Mouse (Mus musculus) MEL (cell line): ENCODE data around the gene Hsd17b14. TPM values are rescaled to one million over a fixed set of nuclear protein-coding genes. Genes with fewer than 3 reads are reported as not detected.

Experiments used
- DNase-seq: peaks from one replicate; pipeline ENCODE4 v3.0.0; 2011; ENCODE audit warnings: low read depth, low spot score
- H3K27ac ChIP-seq: 2 replicates; pipeline ENCODE4 v1.5.1; 2012; ENCODE audit warnings: low read depth, mild to moderate bottlenecking, control low read depth, low read length, moderate library complexity; ENCODE audit not compliant: control insufficient read depth
- H3K27me3 ChIP-seq, 2 experiments: fragments of 150-350 bp in 1 of 2; sonication (generic) in 1 of 2; 2 replicates each; pipeline ENCODE4 v1.6.1; 2012; ENCODE audit warnings: low read length in 2 of 2, mild to moderate bottlenecking in 2 of 2, improper control_type of control experiment in 1 of 2, moderate library complexity in 1 of 2; ENCODE audit not compliant: insufficient read depth in 2 of 2, control insufficient read depth in 1 of 2
- H3K36me3 ChIP-seq, 2 experiments: 2 replicates each; pipeline ENCODE4 v1.6.1; 2012 to 2014; ENCODE audit warnings: low read length in 2 of 2, improper control_type of control experiment in 1 of 2, inconsistent platforms in 1 of 2, mild to moderate bottlenecking in 1 of 2; ENCODE audit not compliant: insufficient read depth in 2 of 2, control insufficient read depth in 1 of 2
- H3K4me1 ChIP-seq, 2 experiments: fragments of 150-350 bp in 1 of 2; sonication (generic) in 1 of 2; 2 replicates each; pipeline ENCODE4 v1.6.1; 2012; ENCODE audit warnings: low read length in 2 of 2, improper control_type of control experiment in 1 of 2, mild to moderate bottlenecking in 1 of 2; ENCODE audit not compliant: insufficient read depth in 2 of 2, control insufficient read depth in 1 of 2
- H3K4me3 ChIP-seq, 2 experiments: fragments of 150-350 bp in 1 of 2; sonication (generic) in 1 of 2; 2 replicates each; pipeline ENCODE4 v1.5.1; 2012; ENCODE audit warnings: low read depth in 2 of 2, low read length in 2 of 2, mild to moderate bottlenecking in 2 of 2, moderate library complexity in 2 of 2, control low read depth in 1 of 2, improper control_type of control experiment in 1 of 2; ENCODE audit not compliant: control insufficient read depth in 1 of 2, insufficient read depth in 1 of 2
- H3K79me2 ChIP-seq: 2 replicates; pipeline ENCODE4 v1.6.1; 2012; ENCODE audit warnings: mild to moderate bottlenecking, low read length, moderate library complexity; ENCODE audit not compliant: control insufficient read depth, poor library complexity, insufficient read depth
- H3K9ac ChIP-seq: 2 replicates; pipeline ENCODE4 v1.6.1; 2012; ENCODE audit warnings: low read depth, mild to moderate bottlenecking, control low read depth, low read length, moderate library complexity; ENCODE audit not compliant: control insufficient read depth, poor library complexity, severe bottlenecking
- H3K9me3 ChIP-seq: fragments of 150-350 bp; sonication (generic); replicated peaks from 2 replicates; pipeline ENCODE4 v1.6.1; 2012; ENCODE audit warnings: mild to moderate bottlenecking, low read length, improper control_type of control experiment, moderate library complexity; ENCODE audit not compliant: insufficient read depth
- BHLHE40 ChIP-seq: IDR thresholded peaks from 2 replicates; pipeline ENCODE4 v1.6.1; 2012; ENCODE audit warnings: low read depth, mild to moderate bottlenecking, inconsistent platforms, low read length, improper control_type of control experiment, borderline replicate concordance
- CHD1 ChIP-seq: IDR thresholded peaks from 2 replicates; pipeline ENCODE4 v1.6.1; 2012; ENCODE audit warnings: low read depth, mild to moderate bottlenecking, inconsistent platforms, low read length, improper control_type of control experiment
- CHD2 ChIP-seq: IDR thresholded peaks from 2 replicates; pipeline ENCODE4 v1.6.1; 2011; ENCODE audit warnings: low read length, improper control_type of control experiment
- E2F4 ChIP-seq: IDR thresholded peaks from 2 replicates; pipeline ENCODE4 v1.6.1; 2011; ENCODE audit warnings: low read depth, low read length, improper control_type of control experiment, borderline replicate concordance
- ELF1 ChIP-seq: IDR thresholded peaks from 2 replicates; pipeline ENCODE4 v1.6.1; 2014; ENCODE audit warnings: low read depth, mild to moderate bottlenecking, inconsistent platforms, low read length, improper control_type of control experiment, moderate library complexity
- GABPA ChIP-seq: IDR thresholded peaks from 2 replicates; pipeline ENCODE4 v1.6.1; 2012; ENCODE audit warnings: low read depth, mild to moderate bottlenecking, inconsistent platforms, low read length, improper control_type of control experiment, moderate library complexity
- GATA1 ChIP-seq: IDR thresholded peaks from 2 replicates; pipeline ENCODE4 v1.6.1; 2011; ENCODE audit warnings: low read depth, low read length, improper control_type of control experiment
- HCFC1 ChIP-seq: IDR thresholded peaks from 2 replicates; pipeline ENCODE4 v1.6.1; 2012; ENCODE audit warnings: low read depth, mild to moderate bottlenecking, inconsistent platforms, low read length, improper control_type of control experiment, moderate library complexity
- JUND ChIP-seq: IDR thresholded peaks from 2 replicates; pipeline ENCODE4 v1.6.1; 2011; ENCODE audit warnings: low read depth, mild to moderate bottlenecking, improper control_type of control experiment, low read length
- KAT2A ChIP-seq: conservative IDR thresholded peaks from 2 replicates; pipeline ENCODE4 v1.6.1; 2012; ENCODE audit warnings: low read depth, low read length, improper control_type of control experiment, inconsistent platforms
- MAFK ChIP-seq: IDR thresholded peaks from 2 replicates; pipeline ENCODE4 v1.6.1; 2011; ENCODE audit warnings: low read depth, mild to moderate bottlenecking, low read length, improper control_type of control experiment, borderline replicate concordance
- MAZ ChIP-seq: IDR thresholded peaks from 2 replicates; pipeline ENCODE4 v1.6.1; 2012; ENCODE audit warnings: low read depth, mild to moderate bottlenecking, inconsistent platforms, low read length, improper control_type of control experiment
- MEF2A ChIP-seq: IDR thresholded peaks from 2 replicates; pipeline ENCODE4 v1.6.1; 2014; ENCODE audit warnings: low read depth, mild to moderate bottlenecking, inconsistent platforms, low read length, improper control_type of control experiment; ENCODE audit not compliant: poor library complexity, insufficient replicate concordance, severe bottlenecking; ENCODE audit errors: extremely low read depth
- MYC ChIP-seq: IDR thresholded peaks from 2 replicates; pipeline ENCODE4 v1.6.1; 2011; ENCODE audit warnings: low read depth, mild to moderate bottlenecking, low read length, improper control_type of control experiment, moderate library complexity
- NRF1 ChIP-seq: IDR thresholded peaks from 2 replicates; pipeline ENCODE4 v1.6.1; 2014; ENCODE audit warnings: low read depth, mild to moderate bottlenecking, inconsistent platforms, low read length, improper control_type of control experiment, moderate library complexity; ENCODE audit not compliant: poor library complexity, insufficient read depth, severe bottlenecking
- POLR2A ChIP-seq, 2 experiments: IDR thresholded peaks; 2 replicates each; pipeline ENCODE4 v1.6.1; 2011 to 2012; ENCODE audit warnings: low read length in 2 of 2, mild to moderate bottlenecking in 2 of 2, control low read depth in 1 of 2, improper control_type of control experiment in 1 of 2, low read depth in 1 of 2, moderate library complexity in 1 of 2; ENCODE audit not compliant: control insufficient read depth in 1 of 2, insufficient read depth in 1 of 2, poor library complexity in 1 of 2
- POLR2AphosphoS2 ChIP-seq: IDR thresholded peaks from 2 replicates; pipeline ENCODE4 v1.6.1; 2011; ENCODE audit warnings: low read length, improper control_type of control experiment
- RAD21 ChIP-seq: IDR thresholded peaks from 2 replicates; pipeline ENCODE4 v1.6.1; 2011; ENCODE audit warnings: mild to moderate bottlenecking, low read depth, low read length, improper control_type of control experiment
- SIN3A ChIP-seq: IDR thresholded peaks from 2 replicates; pipeline ENCODE4 v1.6.1; 2012; ENCODE audit warnings: low read length, improper control_type of control experiment, inconsistent platforms
- SMC3 ChIP-seq: IDR thresholded peaks from 2 replicates; pipeline ENCODE4 v1.6.1; 2011; ENCODE audit warnings: low read depth, low read length, improper control_type of control experiment
- TAL1 ChIP-seq: IDR thresholded peaks from 2 replicates; pipeline ENCODE4 v1.6.1; 2012; ENCODE audit warnings: mild to moderate bottlenecking, inconsistent platforms, low read length, moderate library complexity, mixed read lengths
- TCF12 ChIP-seq: IDR thresholded peaks from 2 replicates; pipeline ENCODE4 v1.6.1; 2014; ENCODE audit warnings: low read depth, mild to moderate bottlenecking, inconsistent platforms, low read length, improper control_type of control experiment, moderate library complexity
- UBTF ChIP-seq: IDR thresholded peaks from 2 replicates; pipeline ENCODE4 v1.6.1; 2012; ENCODE audit warnings: low read depth, mild to moderate bottlenecking, inconsistent platforms, low read length, improper control_type of control experiment, moderate library complexity, borderline replicate concordance; ENCODE audit not compliant: insufficient read depth
- ZC3H11A ChIP-seq: IDR thresholded peaks from 2 replicates; pipeline ENCODE4 v1.6.1; 2012; ENCODE audit warnings: low read depth, mild to moderate bottlenecking, inconsistent platforms, low read length, improper control_type of control experiment
- ZKSCAN1 ChIP-seq: IDR thresholded peaks from 2 replicates; pipeline ENCODE4 v1.6.1; 2012; ENCODE audit warnings: low read depth, mild to moderate bottlenecking, inconsistent platforms, low read length, improper control_type of control experiment, moderate library complexity
- polyA plus RNA-seq, 2 experiments: library from polyadenylated mRNA; stranded (reverse) in 1 of 2; unstranded in 1 of 2; fragments of >175 nt in 1 of 2; fragments of >200 nt in 1 of 2; gene quantifications; 2 replicates each; pipeline versions ENCODE4 v1.2.1 to v1.2.4; 2012; ENCODE audit warnings: low replicate concordance in 2 of 2, low read depth in 1 of 2; ENCODE audit not compliant: insufficient read length in 2 of 2, insufficient read depth in 1 of 2, missing spikeins in 1 of 2
- total RNA-seq: library from RNA; depleted of rRNA; stranded (reverse); fragments of 300-350 nt; gene quantifications from 2 replicates; pipeline ENCODE4 v1.2.3, GENCODE M21; 2012

Gene Hsd17b14
- total and polyA plus RNA-seq, 3 experiments, result 2.0 to 9.3 TPM; not detected in 1

DNA sequence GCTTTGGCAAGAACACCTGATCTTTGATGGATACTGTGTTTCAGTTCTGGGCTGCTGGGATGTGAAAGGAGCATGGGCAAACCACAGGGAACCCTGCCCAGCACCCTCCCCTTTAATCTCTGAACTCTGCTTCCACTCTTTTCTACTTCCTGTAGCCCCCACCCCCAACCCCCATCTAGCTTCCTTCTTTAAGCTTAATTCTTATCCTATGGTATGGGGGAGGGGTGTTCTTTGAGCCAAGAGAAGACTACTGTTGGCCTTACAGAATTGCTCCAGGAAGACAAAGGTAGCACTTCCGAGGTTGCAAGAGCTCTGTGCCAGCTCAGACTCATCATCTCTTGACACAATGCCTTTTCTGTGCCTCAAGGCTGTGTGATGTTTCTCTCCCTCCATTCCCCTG is 17.3 kb downstream of the Hsd17b14 start (continued):
- TF ChIP-seq POLR2AphosphoS2 (no peak), GABPA (no peak), JUND (peak; percentile 31; the same call in 1 of the 2 replicates), TCF12 (0 out of 2 replicates have a peak, but pooled peaks have one; percentile 37), GATA1 (peak; percentile 7; the same call in 1 of the 2 replicates), SMC3 (no peak), TAL1 (no peak), MYC (no peak), RAD21 (no peak), ZKSCAN1 (no peak), CHD1 (no peak)
- TF ChIP-seq, all 39 proteins: peak for 10

- DNase-seq, result no peak
- no peak overlapping the region for H3K27ac ChIP-seq
- no peak for TF ChIP-seq UBTF
- no peak for TF ChIP-seq POLR2A (IDR thresholded peaks at IDR 0.05; ENCODE audit: control insufficient read depth in 1 of 2, insufficient read depth in 1 of 2, low read depth in 1 of 2, low read length in 2 of 2, poor library complexity in 1 of 2)
- no peak for TF ChIP-seq TCF12
- TF ChIP-seq HCFC1, result no peak
- no peak for TF ChIP-seq ZC3H11A
- TF ChIP-seq TAL1, result no peak
- TF ChIP-seq SIN3A, result no peak
- no peak for TF ChIP-seq BHLHE40
- no peak for TF ChIP-seq MAFK
- no peak for TF ChIP-seq E2F4
- TF ChIP-seq GATA1, result no peak
- no peak for TF ChIP-seq ELF1
- TF ChIP-seq KAT2A, result no peak
- TF ChIP-seq MEF2A, result no peak
- no peak for TF ChIP-seq JUND
- TF ChIP-seq CHD2, result no peak
- no peak for TF ChIP-seq POLR2AphosphoS2
- TF ChIP-seq MAZ, result no peak
- TF ChIP-seq SMC3, result no peak
- no peak for TF ChIP-seq NRF1
- peaks cover 10% of the 10 kb centered on the region for H3K79me2 ChIP-seq
- peaks cover 8 to 17% of the 10 kb centered on the region in 2 experiments for H3K4me1 ChIP-seq
- H3K36me3 ChIP-seq, result peaks cover 2 to 12% of the 10 kb centered on the region in 2 experiments; a peak in 3 of 4 replicates
- H3K9ac ChIP-seq, result no peak overlapping the region
- H3K9me3 ChIP-seq, result no peaks in the 10 kb centered on the region
- no peaks in the 10 kb centered on the region for H3K27me3 ChIP-seq
- no peak overlapping the region for H3K4me3 ChIP-seq
These were observed 19.3 kb downstream of the Hsd17b14 start for GRCm38 (mm10) chr7:45573954-45574353.
